Mouse (Mus musculus): ENCODE results near the gene Mef2c. TPM values are rescaled to one million over a fixed set of nuclear protein-coding genes. Genes with fewer than 3 reads are reported as not detected.

Mef2c gene
- polyA plus RNA-seq, 1 experiment = 49.0 TPM

DNA sequence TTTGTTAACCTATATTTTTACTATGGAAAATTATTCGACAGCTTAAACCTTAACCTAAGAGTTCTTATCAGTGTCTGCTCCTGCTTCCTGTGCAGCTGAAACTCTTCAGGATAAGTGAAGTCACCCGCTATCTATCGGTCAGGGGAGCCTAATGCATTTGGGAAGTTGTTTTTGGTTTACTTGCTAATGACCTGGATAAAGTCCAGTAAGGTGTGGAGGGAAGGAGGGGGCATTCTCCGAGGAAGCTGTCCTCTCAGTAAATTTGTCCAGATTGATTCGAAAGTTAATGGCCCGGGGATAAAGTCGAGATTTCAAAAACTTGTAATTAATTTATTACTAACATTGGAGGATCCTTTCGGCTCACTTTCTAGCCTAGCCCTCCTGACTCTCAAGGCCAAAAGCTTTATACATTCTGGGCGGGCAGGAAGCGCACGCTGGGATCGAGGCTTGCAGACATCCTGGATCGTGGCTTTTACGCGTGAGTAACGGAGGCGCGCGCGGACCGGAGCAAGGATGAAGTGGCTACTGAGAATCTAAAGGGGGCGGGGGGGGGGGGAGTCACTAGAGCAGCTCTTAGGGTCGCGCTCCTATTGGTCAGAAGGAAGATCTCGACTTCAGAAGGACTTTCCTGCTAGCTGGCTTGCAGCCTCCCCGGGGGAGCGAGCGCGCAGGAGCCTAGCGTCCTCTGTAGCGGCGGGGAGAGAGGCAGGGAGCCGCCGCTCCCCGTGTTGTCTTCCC, 19.6 kb downstream of the Mef2c start:
- no peak for TF ChIP-seq REST (IDR thresholded peaks at IDR 0.05; ENCODE audit: insufficient read depth, insufficient read length)
- TF ChIP-seq POLR2A (IDR thresholded peaks at IDR 0.05; ENCODE audit: insufficient read length, low read depth) = peak; percentile 31

GRCm38 (mm10) chr13:83524159-83524901, 20.5 kb downstream of the Mef2c start:
- Histone ChIP-seq H3K4me3 (peak overlapping the region; percentile 56), H3K79me2 (ENCODE audit: control insufficient read depth, insufficient read depth) (no peaks in the 10 kb centered on the region), H3ac (ENCODE audit: control insufficient read depth, insufficient read length) (no peak overlapping the region), H3K36me3 (ENCODE audit: control insufficient read depth, insufficient read depth) (no peaks in the 10 kb centered on the region), H3K27me3 (ENCODE audit: control insufficient read depth, insufficient read depth, insufficient read length) (no peaks in the 10 kb centered on the region), H3K4me2 (ENCODE audit: low read depth) (peak overlapping the region; percentile 63)
- TF ChIP-seq POLR2AphosphoS2 (IDR thresholded peaks at IDR 0.05; ENCODE audit: insufficient read length, low read depth) = peak; percentile 29
- TF ChIP-seq E2F4 (IDR thresholded peaks at IDR 0.05; ENCODE audit: insufficient read depth) = no peak
- no peak for TF ChIP-seq CEBPB (IDR thresholded peaks at IDR 0.05; ENCODE audit: insufficient read depth, poor library complexity, severe bottlenecking)
- TF ChIP-seq POLR2A (IDR thresholded peaks at IDR 0.05; ENCODE audit: insufficient read length, low read depth) = peak; percentile 76

More for the DNA sequence above, 19.6 kb downstream of the Mef2c start:
- peak overlapping the region; percentile 63 for H3K4me2 ChIP-seq (ENCODE audit: low read depth)
- no peaks in the 10 kb centered on the region for H3K79me2 ChIP-seq (ENCODE audit: control insufficient read depth, insufficient read depth)
- H3K27me3 ChIP-seq (ENCODE audit: control insufficient read depth, insufficient read depth, insufficient read length) = no peaks in the 10 kb centered on the region
- H3K4me3 ChIP-seq = peak overlapping the region; percentile 56
- H3K36me3 ChIP-seq (ENCODE audit: control insufficient read depth, insufficient read depth) = no peaks in the 10 kb centered on the region
- H3ac ChIP-seq (ENCODE audit: control insufficient read depth, insufficient read length) = no peak overlapping the region

GRCm38 (mm10) chr13:83524902-83525715, 21.3 kb downstream of the Mef2c start:
- H3K79me2 ChIP-seq (ENCODE audit: control insufficient read depth, insufficient read depth) = no peaks in the 10 kb centered on the region
- no peak overlapping the region for H3ac ChIP-seq (ENCODE audit: control insufficient read depth, insufficient read length)
- H3K4me3 ChIP-seq = peak overlapping the region; percentile 56
- no peaks in the 10 kb centered on the region for H3K27me3 ChIP-seq (ENCODE audit: control insufficient read depth, insufficient read depth, insufficient read length)
- H3K4me2 ChIP-seq (ENCODE audit: low read depth) = peak overlapping the region; percentile 63
- H3K36me3 ChIP-seq (ENCODE audit: control insufficient read depth, insufficient read depth) = no peaks in the 10 kb centered on the region
- TF ChIP-seq USF1 (IDR thresholded peaks at IDR 0.05; ENCODE audit: low read depth) = no peak
- no peak for TF ChIP-seq MYOD1 (IDR thresholded peaks at IDR 0.05; ENCODE audit: control insufficient read depth in 1 of 3, insufficient read length in 2 of 3, low read depth in 2 of 3)
- TF ChIP-seq REST (IDR thresholded peaks at IDR 0.05; ENCODE audit: insufficient read depth, insufficient read length) = no peak
- TF ChIP-seq POLR2AphosphoS2 (IDR thresholded peaks at IDR 0.05; ENCODE audit: insufficient read length, low read depth) = no peak
- TF ChIP-seq TCF3 (IDR thresholded peaks at IDR 0.05; ENCODE audit: insufficient read length, low read depth) = no peak
- no peak for TF ChIP-seq MYOG (IDR thresholded peaks at IDR 0.05; ENCODE audit: control insufficient read depth in 1 of 3, insufficient read depth in 1 of 3, insufficient read length in 2 of 3, low read depth in 2 of 3)
- TF ChIP-seq E2F4 (IDR thresholded peaks at IDR 0.05; ENCODE audit: insufficient read depth) = no peak
- no peak for TF ChIP-seq POLR2A (IDR thresholded peaks at IDR 0.05; ENCODE audit: insufficient read length, low read depth)
- no peak for TF ChIP-seq CEBPB (IDR thresholded peaks at IDR 0.05; ENCODE audit: insufficient read depth, poor library complexity, severe bottlenecking)
- TF ChIP-seq TCF12 (IDR thresholded peaks at IDR 0.05; ENCODE audit: insufficient read depth, poor library complexity, severe bottlenecking) = no peak
- TF ChIP-seq SRF (IDR thresholded peaks at IDR 0.05; ENCODE audit: control insufficient read depth, insufficient read length, low read depth) = no peak
- no peak for TF ChIP-seq MAX (IDR thresholded peaks at IDR 0.05; ENCODE audit: low read depth)

GRCm38 (mm10) chr13:83525716-83526005, 21.8 kb downstream of the Mef2c start:
- H3K79me2 ChIP-seq (ENCODE audit: control insufficient read depth, insufficient read depth) = no peaks in the 10 kb centered on the region
- TF ChIP-seq E2F4 (IDR thresholded peaks at IDR 0.05; ENCODE audit: insufficient read depth) (no peak), TCF3 (IDR thresholded peaks at IDR 0.05; ENCODE audit: insufficient read length, low read depth) (no peak)
- no peak overlapping the region for H3ac ChIP-seq (ENCODE audit: control insufficient read depth, insufficient read length)
- H3K27me3 ChIP-seq (ENCODE audit: control insufficient read depth, insufficient read depth, insufficient read length) = no peaks in the 10 kb centered on the region
- peak overlapping the region; percentile 63 for H3K4me2 ChIP-seq (ENCODE audit: low read depth)
- H3K36me3 ChIP-seq (ENCODE audit: control insufficient read depth, insufficient read depth) = no peaks in the 10 kb centered on the region
- peak overlapping the region; percentile 56 for H3K4me3 ChIP-seq

GRCm38 (mm10) chr13:83526066-83526465, 22.2 kb downstream of the Mef2c start:
- Histone ChIP-seq H3K4me3 (peak overlapping the region; percentile 56), H3K36me3 (ENCODE audit: control insufficient read depth, insufficient read depth) (no peaks in the 10 kb centered on the region), H3K79me2 (ENCODE audit: control insufficient read depth, insufficient read depth) (no peaks in the 10 kb centered on the region), H3K27me3 (ENCODE audit: control insufficient read depth, insufficient read depth, insufficient read length) (no peaks in the 10 kb centered on the region), H3ac (ENCODE audit: control insufficient read depth, insufficient read length) (no peak overlapping the region), H3K4me2 (ENCODE audit: low read depth) (peak overlapping the region; percentile 63)
- no peak for TF ChIP-seq E2F4 (IDR thresholded peaks at IDR 0.05; ENCODE audit: insufficient read depth)
- TF ChIP-seq MYOG (IDR thresholded peaks at IDR 0.05; ENCODE audit: control insufficient read depth in 1 of 3, insufficient read depth in 1 of 3, insufficient read length in 2 of 3, low read depth in 2 of 3) = no peak
- no peak for TF ChIP-seq USF1 (IDR thresholded peaks at IDR 0.05; ENCODE audit: low read depth)
- no peak for TF ChIP-seq SRF (IDR thresholded peaks at IDR 0.05; ENCODE audit: control insufficient read depth, insufficient read length, low read depth)
- TF ChIP-seq POLR2A (IDR thresholded peaks at IDR 0.05; ENCODE audit: insufficient read length, low read depth) = no peak
- no peak for TF ChIP-seq CEBPB (IDR thresholded peaks at IDR 0.05; ENCODE audit: insufficient read depth, poor library complexity, severe bottlenecking)
- no peak for TF ChIP-seq MAX (IDR thresholded peaks at IDR 0.05; ENCODE audit: low read depth)
- no peak for TF ChIP-seq POLR2AphosphoS2 (IDR thresholded peaks at IDR 0.05; ENCODE audit: insufficient read length, low read depth)
